Mouse (Mus musculus) heart, embryonic 13.5 days (tissue): ENCODE results near the gene Cobll1. TPM values are rescaled to one million over a fixed set of nuclear protein-coding genes. Genes with fewer than 3 reads are reported as not detected.

Source experiments
- ATAC-seq: fragments of 200-750 bp; cut with Nextera tagmentation; 2 replicates; pipeline ENCODE4 v1.8.0; 2017; ENCODE audit warnings: moderate TSS enrichment; ENCODE audit not compliant: insufficient number of reproducible peaks, low FRiP score, low TSS enrichment; ENCODE audit errors: extremely low read depth
- H3K27ac ChIP-seq: fragments of 300-500 bp; sonication (generic); replicated peaks from 2 replicates; pipeline ENCODE4 v1.5.1; 2015; ENCODE audit warnings: moderate library complexity, mild to moderate bottlenecking, inconsistent platforms
- H3K27me3 ChIP-seq: fragments of 300-500 bp; sonication (generic); replicated peaks from 2 replicates; pipeline ENCODE4 v1.6.1; 2015; ENCODE audit warnings: mild to moderate bottlenecking, inconsistent platforms
- H3K36me3 ChIP-seq: fragments of 300-500 bp; sonication (generic); 2 replicates; pipeline ENCODE4 v1.6.1; 2015; ENCODE audit warnings: mild to moderate bottlenecking, inconsistent platforms
- H3K4me1 ChIP-seq: fragments of 300-500 bp; sonication (generic); 2 replicates; pipeline ENCODE4 v1.6.1; 2015; ENCODE audit warnings: inconsistent platforms
- H3K4me2 ChIP-seq: fragments of 300-500 bp; sonication (generic); 2 replicates; pipeline ENCODE4 v1.6.1; 2015; ENCODE audit warnings: inconsistent platforms, mild to moderate bottlenecking, moderate library complexity
- H3K4me3 ChIP-seq: fragments of 300-500 bp; sonication (generic); 2 replicates; pipeline ENCODE4 v1.5.1; 2015; ENCODE audit warnings: moderate library complexity, mild to moderate bottlenecking, inconsistent platforms
- H3K9ac ChIP-seq: fragments of 300-500 bp; sonication (generic); 2 replicates; pipeline ENCODE4 v1.6.1; 2015; ENCODE audit warnings: inconsistent platforms, mild to moderate bottlenecking, moderate library complexity
- H3K9me3 ChIP-seq: fragments of 300-500 bp; sonication (generic); 2 replicates; pipeline ENCODE4 v1.6.1; 2016; ENCODE audit warnings: inconsistent platforms
- WGBS: fragments of 180-500 bp; shearing (Covaris S2); methylation state at CpG from one replicate; pipeline ENCODE4 v1.1.7; 2015; ENCODE audit warnings: mixed read lengths; 5-methylcytosine and 5-hydroxymethylcytosine counted together
- polyA plus RNA-seq: library from polyadenylated mRNA; unstranded; fragments of >200 nt; fragmentation: Nextera tagmentation; extraction: Ambion mirVana; gene quantifications from 2 replicates; pipeline ENCODE4 v1.2.1, GENCODE M21; 2015

The Cobll1 gene
- polyA plus RNA-seq, 1 experiment from 2014 or later = 8.1 TPM

- Histone ChIP-seq H3K9ac (no peak overlapping the region), H3K4me3 (no peak overlapping the region), H3K36me3 (no peaks in the 10 kb centered on the region), H3K4me1 (peaks cover 12% of the 10 kb centered on the region), H3K9me3 (no peaks in the 10 kb centered on the region), H3K27me3 (no peaks in the 10 kb centered on the region), H3K27ac (no peak overlapping the region), H3K4me2 (no peak overlapping the region)
- no peak for ATAC-seq
- 72% methylated on average over 3 of the region's 3 CpGs for WGBS
Measured at GRCm38 (mm10) chr2:65077544-65077943, 161.7 kb downstream of the Cobll1 start.

GRCm38 (mm10) chr2:65075840-65076239 is 163.4 kb downstream of the Cobll1 start:
- Histone ChIP-seq H3K4me1 (peaks cover 13% of the 10 kb centered on the region), H3K9ac (no peak overlapping the region), H3K36me3 (no peaks in the 10 kb centered on the region), H3K4me2 (no peak overlapping the region), H3K9me3 (no peaks in the 10 kb centered on the region), H3K27ac (no peak overlapping the region), H3K4me3 (no peak overlapping the region), H3K27me3 (no peaks in the 10 kb centered on the region)
- ATAC-seq = no peak
- 81% methylated on average over 5 of the region's 5 CpGs for WGBS

DNA sequence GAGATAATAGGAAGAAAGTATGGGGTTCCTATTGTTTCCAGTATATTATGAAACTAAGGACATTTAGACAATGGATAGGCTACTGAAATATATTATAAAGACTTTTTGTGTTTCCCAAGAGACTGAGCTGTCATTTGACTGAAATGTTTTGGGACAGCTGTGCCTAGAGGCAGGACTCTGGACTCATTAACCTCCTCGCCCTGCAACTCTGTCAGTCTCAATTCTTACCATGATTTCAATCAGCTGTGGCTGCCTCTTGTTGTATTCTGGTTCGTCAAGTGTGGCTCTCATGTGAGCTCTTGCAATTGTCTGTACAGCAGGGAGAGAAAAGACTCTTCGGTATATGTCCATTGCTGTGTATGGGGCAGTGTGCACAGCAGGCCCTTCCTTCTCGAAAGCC is 163.8 kb downstream of the Cobll1 start:
- Histone ChIP-seq H3K9ac (no peak overlapping the region), H3K4me1 (peaks cover 13% of the 10 kb centered on the region), H3K36me3 (no peaks in the 10 kb centered on the region), H3K9me3 (no peaks in the 10 kb centered on the region), H3K27ac (no peak overlapping the region), H3K27me3 (no peaks in the 10 kb centered on the region), H3K4me3 (no peak overlapping the region), H3K4me2 (no peak overlapping the region)
- WGBS = 78% methylated on average over 4 of the region's 4 CpGs
- ATAC-seq = no peak

DNA sequence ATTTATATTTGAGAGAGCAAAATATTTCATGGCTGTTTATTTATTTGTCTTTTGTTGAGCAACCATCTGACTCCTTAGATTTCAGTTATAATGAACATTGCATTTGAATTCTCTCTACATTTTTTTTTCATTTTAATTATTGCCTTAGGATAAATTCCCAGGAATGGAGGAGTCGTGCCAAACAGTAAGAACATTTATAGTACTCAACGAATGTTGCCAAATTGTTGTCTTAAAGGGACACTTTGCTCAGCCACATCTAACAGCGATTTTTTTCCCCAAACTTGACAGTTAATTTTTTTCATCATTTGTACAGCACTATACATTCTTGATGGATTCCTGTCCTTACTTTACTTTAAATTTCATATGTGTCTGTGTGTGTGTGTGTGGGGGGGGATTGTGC is 167.0 kb downstream of the Cobll1 start:
- no peaks in the 10 kb centered on the region for H3K27me3 ChIP-seq
- no peak overlapping the region for H3K27ac ChIP-seq
- no peak for ATAC-seq
- H3K9ac ChIP-seq = no peak overlapping the region
- H3K36me3 ChIP-seq = no peaks in the 10 kb centered on the region
- no peak overlapping the region for H3K4me3 ChIP-seq
- H3K9me3 ChIP-seq = no peaks in the 10 kb centered on the region
- 76% methylated on average over 3 of the region's 3 CpGs for WGBS
- no peak overlapping the region for H3K4me2 ChIP-seq
- H3K4me1 ChIP-seq = peaks cover 10% of the 10 kb centered on the region

- Histone ChIP-seq H3K27me3 (no peaks in the 10 kb centered on the region), H3K4me2 (no peak overlapping the region), H3K9ac (no peak overlapping the region), H3K36me3 (no peaks in the 10 kb centered on the region), H3K4me1 (0 out of 2 replicates have a peak, but pooled peaks cover 5% of the 10 kb centered on the region), H3K27ac (no peak overlapping the region), H3K9me3 (no peaks in the 10 kb centered on the region), H3K4me3 (no peak overlapping the region)
- ATAC-seq = no peak
- 63% methylated on average over 2 of the region's 2 CpGs for WGBS
Measured at GRCm38 (mm10) chr2:65053764-65054163, 185.4 kb downstream of the Cobll1 start.

DNA sequence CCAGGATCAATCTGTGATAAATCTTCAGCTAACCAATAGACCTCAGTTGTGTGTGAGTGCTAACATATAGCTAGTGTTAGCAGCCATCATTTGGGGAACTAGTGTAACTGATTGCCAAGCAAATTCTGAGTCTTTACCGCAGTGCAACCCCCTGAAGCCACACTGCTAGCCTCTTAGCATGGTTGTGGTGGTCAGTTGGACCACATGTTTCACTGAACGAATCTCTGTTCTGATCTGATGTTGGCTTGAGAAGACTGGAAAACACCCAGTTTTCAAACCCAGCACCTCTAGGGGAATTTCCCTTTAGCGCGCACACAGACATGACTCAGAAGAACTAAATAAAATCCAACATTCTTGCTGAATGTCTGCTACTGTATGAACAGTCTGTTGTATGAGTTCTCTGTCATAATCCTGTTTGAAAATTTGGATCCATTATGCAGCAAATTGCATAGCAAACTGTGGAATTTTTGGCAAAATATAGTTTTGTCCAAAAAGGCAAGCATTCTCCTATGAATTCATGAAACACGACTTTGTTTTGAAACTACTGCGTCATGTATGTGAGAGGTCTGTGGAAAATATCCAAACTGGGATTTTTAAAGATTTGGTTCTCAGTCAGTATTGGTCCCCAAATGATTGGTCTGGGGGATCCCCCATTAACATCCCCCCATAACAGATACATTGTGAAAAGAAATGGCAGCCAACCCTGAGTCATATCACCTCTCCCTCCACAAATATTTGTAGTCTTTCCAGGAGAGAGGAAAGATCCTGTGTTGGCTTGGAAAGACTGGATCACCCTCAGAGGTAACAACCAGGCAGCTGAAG is 186.8 kb downstream of the Cobll1 start:
- no peak for ATAC-seq
- H3K9me3 ChIP-seq = no peaks in the 10 kb centered on the region
- H3K36me3 ChIP-seq = no peaks in the 10 kb centered on the region
- H3K9ac ChIP-seq = no peak overlapping the region
- no peak overlapping the region for H3K4me3 ChIP-seq
- WGBS = 89% methylated on average over 6 of the region's 6 CpGs
- 0 out of 2 replicates have a peak, but pooled peaks cover 5% of the 10 kb centered on the region for H3K4me1 ChIP-seq
- no peak overlapping the region for H3K4me2 ChIP-seq
- H3K27me3 ChIP-seq = no peaks in the 10 kb centered on the region
- H3K27ac ChIP-seq = no peak overlapping the region

- H3K9ac ChIP-seq = no peak overlapping the region
- H3K27ac ChIP-seq = no peak overlapping the region
- 89% methylated on average over 3 of the region's 3 CpGs for WGBS
Measured at GRCm38 (mm10) chr2:65050776-65051175, 188.4 kb downstream of the Cobll1 start.

GRCm38 (mm10) chr2:65048234-65049017 is 190.8 kb downstream of the Cobll1 start:
- Histone ChIP-seq H3K9ac (no peak overlapping the region), H3K36me3 (no peaks in the 10 kb centered on the region), H3K27me3 (no peaks in the 10 kb centered on the region), H3K4me1 (peaks cover 14% of the 10 kb centered on the region), H3K4me3 (no peak overlapping the region), H3K4me2 (no peak overlapping the region), H3K9me3 (no peaks in the 10 kb centered on the region), H3K27ac (no peak overlapping the region)
- 60% methylated on average over 6 of the region's 6 CpGs for WGBS
- no peak for ATAC-seq

More at GRCm38 (mm10) chr2:65050776-65051175, 188.4 kb downstream of the Cobll1 start:
- Histone ChIP-seq H3K36me3 (no peaks in the 10 kb centered on the region), H3K4me3 (no peak overlapping the region), H3K4me2 (no peak overlapping the region), H3K4me1 (0 out of 2 replicates have a peak, but pooled peaks cover 8% of the 10 kb centered on the region), H3K9me3 (no peaks in the 10 kb centered on the region), H3K27me3 (no peaks in the 10 kb centered on the region)
- ATAC-seq = no peak

Other genes starting within 250 kb of the Cobll1 start
- gene Grb14, start 214.4 kb downstream of the Cobll1 start, polyA plus RNA-seq = 65.6 and 70.2 TPM in 2 replicates
- gene Slc38a11, start 124.6 kb upstream of the Cobll1 start, polyA plus RNA-seq = 0.11 TPM in 1 of 2 replicates, not detected in the other